ENCODE assay signal across 29 mouse cellular contexts in genomic region chr1:135948871-135949270, GRCm38 (mm10). TPM values are rescaled to one million over a fixed set of nuclear protein-coding genes. Genes with fewer than 3 reads are reported as not detected.
"Had no signal": no experiment of that assay in that cellular context is flagged by ENCODE, and none has a peak within 500 bp of the region (broad histone marks: within the 10 kb centered on the region; RNA-seq: fewer than 3 reads in every experiment).

No protein-coding gene starts in this region.

- ATAC-seq: hindbrain, embryonic 16.5 days; inflammation-experienced regulatory T-cells, adult 6 months; intestine, embryonic 15.5 days; intestine, postnatal 0 days had no signal

- H3K9ac ChIP-seq: heart, embryonic 12.5 days; hindbrain, embryonic 12.5 days; hindbrain, embryonic 14.5 days; intestine, embryonic 15.5 days; limb, embryonic 13.5 days; liver, embryonic 13.5 days; liver, embryonic 15.5 days had no signal

- H3K9me3 ChIP-seq: heart, embryonic 10.5 days; heart, embryonic 12.5 days; hindbrain, embryonic 10.5 days; hindbrain, embryonic 12.5 days; intestine, embryonic 15.5 days; limb, embryonic 13.5 days; liver, embryonic 13.5 days; liver, embryonic 15.5 days had no signal

- H3K36me3 ChIP-seq: heart, embryonic 10.5 days; heart, embryonic 12.5 days; hindbrain, embryonic 10.5 days; hindbrain, embryonic 12.5 days; intestine, embryonic 15.5 days; limb, embryonic 13.5 days; liver, embryonic 13.5 days; liver, embryonic 15.5 days had no signal

- H3K4me1 ChIP-seq: heart, embryonic 10.5 days; intestine, embryonic 15.5 days; limb, embryonic 13.5 days had no signal

- H3K4me3 ChIP-seq: gastrocnemius, adult 2 months; heart, embryonic 10.5 days; heart, embryonic 12.5 days; hindbrain, embryonic 10.5 days; hindbrain, embryonic 12.5 days; intestine, embryonic 15.5 days; layer of hippocampus, adult 2 months; left cerebral cortex, adult 2 months; limb, embryonic 13.5 days; liver, embryonic 13.5 days; liver, embryonic 15.5 days had no signal

- H3K27me3 ChIP-seq: intestine, embryonic 15.5 days had no signal

- DNase-seq: gastrocnemius, adult 2 months; gastrocnemius, postnatal 10 days; gastrocnemius, postnatal 25 days; heart, adult 18-20 months; heart, postnatal 10 days; heart, postnatal 4 days; kidney, adult 18-20 months; kidney, adult 8-10 months; kidney, postnatal 10 days; kidney, postnatal 25 days; kidney, postnatal 4 days; liver; liver, embryonic 13.5 days had no signal

- H3K4me2 ChIP-seq: heart, embryonic 12.5 days; hindbrain, embryonic 12.5 days; hindbrain, embryonic 14.5 days; intestine, embryonic 15.5 days; limb, embryonic 13.5 days; liver, embryonic 11.5 days; liver, embryonic 13.5 days; liver, embryonic 15.5 days had no signal

- H3K27ac ChIP-seq: gastrocnemius, adult 2 months; heart, embryonic 10.5 days; hindbrain, embryonic 10.5 days; hindbrain, embryonic 12.5 days; hindbrain, embryonic 14.5 days; intestine, embryonic 15.5 days; layer of hippocampus, adult 2 months; left cerebral cortex, adult 2 months; limb, embryonic 13.5 days; liver, embryonic 13.5 days; liver, embryonic 15.5 days had no signal

RNA-seq across cellular contexts. Expression of gene Pkp1, which starts 29.9 kb away (rescaled TPM):
- polyA plus RNA-seq: hindbrain, embryonic 14.5 days; inflammation-experienced regulatory T-cells, adult 6 months; kidney, embryonic 14.5 days; liver, embryonic 13.5 days; liver, embryonic 15.5 days had no signal

RNA-seq across cellular contexts. Expression of gene Igfn1, which starts 57.3 kb away (rescaled TPM):
- polyA plus RNA-seq: heart, embryonic 10.5 days; heart, embryonic 16.5 days; hindbrain, embryonic 12.5 days; hindbrain, embryonic 14.5 days; hindbrain, embryonic 16.5 days; inflammation-experienced regulatory T-cells, adult 6 months; intestine, embryonic 15.5 days; kidney, embryonic 14.5 days; liver, embryonic 11.5 days; liver, embryonic 13.5 days; liver, embryonic 15.5 days had no signal
